Mouse (Mus musculus) MEL (cell line): ENCODE results near the gene Letm1. TPM values are rescaled to one million over a fixed set of nuclear protein-coding genes. Genes with fewer than 3 reads are reported as not detected.

Source experiments
- DNase-seq: peaks from one replicate; pipeline ENCODE4 v3.0.0; 2011; ENCODE audit warnings: low read depth, low spot score
- H3K27ac ChIP-seq: 2 replicates; pipeline ENCODE4 v1.5.1; 2012; ENCODE audit warnings: low read depth, mild to moderate bottlenecking, control low read depth, low read length, moderate library complexity; ENCODE audit not compliant: control insufficient read depth
- H3K27me3 ChIP-seq, 2 experiments: fragments of 150-350 bp in 1 of 2; sonication (generic) in 1 of 2; 2 replicates each; pipeline ENCODE4 v1.6.1; 2012; ENCODE audit warnings: low read length in 2 of 2, mild to moderate bottlenecking in 2 of 2, improper control_type of control experiment in 1 of 2, moderate library complexity in 1 of 2; ENCODE audit not compliant: insufficient read depth in 2 of 2, control insufficient read depth in 1 of 2
- H3K36me3 ChIP-seq, 2 experiments: 2 replicates each; pipeline ENCODE4 v1.6.1; 2012 to 2014; ENCODE audit warnings: low read length in 2 of 2, improper control_type of control experiment in 1 of 2, inconsistent platforms in 1 of 2, mild to moderate bottlenecking in 1 of 2; ENCODE audit not compliant: insufficient read depth in 2 of 2, control insufficient read depth in 1 of 2
- H3K4me1 ChIP-seq, 2 experiments: fragments of 150-350 bp in 1 of 2; sonication (generic) in 1 of 2; 2 replicates each; pipeline ENCODE4 v1.6.1; 2012; ENCODE audit warnings: low read length in 2 of 2, improper control_type of control experiment in 1 of 2, mild to moderate bottlenecking in 1 of 2; ENCODE audit not compliant: insufficient read depth in 2 of 2, control insufficient read depth in 1 of 2
- H3K4me3 ChIP-seq, 2 experiments: fragments of 150-350 bp in 1 of 2; sonication (generic) in 1 of 2; 2 replicates each; pipeline ENCODE4 v1.5.1; 2012; ENCODE audit warnings: low read depth in 2 of 2, low read length in 2 of 2, mild to moderate bottlenecking in 2 of 2, moderate library complexity in 2 of 2, control low read depth in 1 of 2, improper control_type of control experiment in 1 of 2; ENCODE audit not compliant: control insufficient read depth in 1 of 2, insufficient read depth in 1 of 2
- H3K79me2 ChIP-seq: 2 replicates; pipeline ENCODE4 v1.6.1; 2012; ENCODE audit warnings: mild to moderate bottlenecking, low read length, moderate library complexity; ENCODE audit not compliant: control insufficient read depth, poor library complexity, insufficient read depth
- H3K9ac ChIP-seq: 2 replicates; pipeline ENCODE4 v1.6.1; 2012; ENCODE audit warnings: low read depth, mild to moderate bottlenecking, control low read depth, low read length, moderate library complexity; ENCODE audit not compliant: control insufficient read depth, poor library complexity, severe bottlenecking
- H3K9me3 ChIP-seq: fragments of 150-350 bp; sonication (generic); replicated peaks from 2 replicates; pipeline ENCODE4 v1.6.1; 2012; ENCODE audit warnings: mild to moderate bottlenecking, low read length, improper control_type of control experiment, moderate library complexity; ENCODE audit not compliant: insufficient read depth
- BHLHE40 ChIP-seq: IDR thresholded peaks from 2 replicates; pipeline ENCODE4 v1.6.1; 2012; ENCODE audit warnings: low read depth, mild to moderate bottlenecking, inconsistent platforms, low read length, improper control_type of control experiment, borderline replicate concordance
- CHD2 ChIP-seq: IDR thresholded peaks from 2 replicates; pipeline ENCODE4 v1.6.1; 2011; ENCODE audit warnings: low read length, improper control_type of control experiment
- CTCF ChIP-seq, 3 experiments: IDR thresholded peaks in 2 of 3; conservative IDR thresholded peaks in 1 of 3; 2 replicates each; pipeline ENCODE4 v1.5.1; 2011 to 2012; ENCODE audit warnings: low read length in 3 of 3, low read depth in 2 of 3, mild to moderate bottlenecking in 2 of 3, improper control_type of control experiment in 1 of 3, inconsistent platforms in 1 of 3, mixed read lengths in 1 of 3, moderate library complexity in 1 of 3; ENCODE audit not compliant: control insufficient read depth in 1 of 3, insufficient read depth in 1 of 3, poor library complexity in 1 of 3, severe bottlenecking in 1 of 3
- E2F4 ChIP-seq: IDR thresholded peaks from 2 replicates; pipeline ENCODE4 v1.6.1; 2011; ENCODE audit warnings: low read depth, low read length, improper control_type of control experiment, borderline replicate concordance
- EP300 ChIP-seq, 2 experiments: IDR thresholded peaks; 2 replicates each; pipeline ENCODE4 v1.6.1; 2011; ENCODE audit warnings: improper control_type of control experiment in 2 of 2, low read length in 2 of 2, low read depth in 1 of 2, mild to moderate bottlenecking in 1 of 2
- ETS1 ChIP-seq: IDR thresholded peaks from 2 replicates; pipeline ENCODE4 v1.6.1; 2012; ENCODE audit warnings: low read depth, mild to moderate bottlenecking, inconsistent platforms, low read length, improper control_type of control experiment, moderate library complexity
- GABPA ChIP-seq: IDR thresholded peaks from 2 replicates; pipeline ENCODE4 v1.6.1; 2012; ENCODE audit warnings: low read depth, mild to moderate bottlenecking, inconsistent platforms, low read length, improper control_type of control experiment, moderate library complexity
- GATA1 ChIP-seq: IDR thresholded peaks from 2 replicates; pipeline ENCODE4 v1.6.1; 2011; ENCODE audit warnings: low read depth, low read length, improper control_type of control experiment
- KAT2A ChIP-seq: conservative IDR thresholded peaks from 2 replicates; pipeline ENCODE4 v1.6.1; 2012; ENCODE audit warnings: low read depth, low read length, improper control_type of control experiment, inconsistent platforms
- MAFK ChIP-seq: IDR thresholded peaks from 2 replicates; pipeline ENCODE4 v1.6.1; 2011; ENCODE audit warnings: low read depth, mild to moderate bottlenecking, low read length, improper control_type of control experiment, borderline replicate concordance
- MAX ChIP-seq: IDR thresholded peaks from 2 replicates; pipeline ENCODE4 v1.6.1; 2011; ENCODE audit warnings: low read length, improper control_type of control experiment
- MEF2A ChIP-seq: IDR thresholded peaks from 2 replicates; pipeline ENCODE4 v1.6.1; 2014; ENCODE audit warnings: low read depth, mild to moderate bottlenecking, inconsistent platforms, low read length, improper control_type of control experiment; ENCODE audit not compliant: poor library complexity, insufficient replicate concordance, severe bottlenecking; ENCODE audit errors: extremely low read depth
- MXI1 ChIP-seq: IDR thresholded peaks from 2 replicates; pipeline ENCODE4 v1.6.1; 2011; ENCODE audit warnings: mild to moderate bottlenecking, low read depth, low read length, improper control_type of control experiment
- MYB ChIP-seq: IDR thresholded peaks from 2 replicates; pipeline ENCODE4 v1.6.1; 2011; ENCODE audit warnings: mild to moderate bottlenecking, low read depth, low read length, improper control_type of control experiment
- NELFE ChIP-seq: IDR thresholded peaks from 2 replicates; pipeline ENCODE4 v1.6.1; 2011; ENCODE audit warnings: low read depth, low read length, improper control_type of control experiment
- NRF1 ChIP-seq: IDR thresholded peaks from 2 replicates; pipeline ENCODE4 v1.6.1; 2014; ENCODE audit warnings: low read depth, mild to moderate bottlenecking, inconsistent platforms, low read length, improper control_type of control experiment, moderate library complexity; ENCODE audit not compliant: poor library complexity, insufficient read depth, severe bottlenecking
- POLR2A ChIP-seq, 2 experiments: IDR thresholded peaks; 2 replicates each; pipeline ENCODE4 v1.6.1; 2011 to 2012; ENCODE audit warnings: low read length in 2 of 2, mild to moderate bottlenecking in 2 of 2, control low read depth in 1 of 2, improper control_type of control experiment in 1 of 2, low read depth in 1 of 2, moderate library complexity in 1 of 2; ENCODE audit not compliant: control insufficient read depth in 1 of 2, insufficient read depth in 1 of 2, poor library complexity in 1 of 2
- POLR2AphosphoS2 ChIP-seq: IDR thresholded peaks from 2 replicates; pipeline ENCODE4 v1.6.1; 2011; ENCODE audit warnings: low read length, improper control_type of control experiment
- POLR2AphosphoS5 ChIP-seq: IDR thresholded peaks from 2 replicates; pipeline ENCODE4 v1.6.1; 2012; ENCODE audit warnings: low read depth, borderline replicate concordance, mild to moderate bottlenecking, inconsistent platforms, low read length, moderate library complexity, mixed read lengths
- RAD21 ChIP-seq: IDR thresholded peaks from 2 replicates; pipeline ENCODE4 v1.6.1; 2011; ENCODE audit warnings: mild to moderate bottlenecking, low read depth, low read length, improper control_type of control experiment
- RCOR1 ChIP-seq: IDR thresholded peaks from 2 replicates; pipeline ENCODE4 v1.6.1; 2012; ENCODE audit warnings: low read depth, mild to moderate bottlenecking, inconsistent platforms, low read length, improper control_type of control experiment
- SIN3A ChIP-seq: IDR thresholded peaks from 2 replicates; pipeline ENCODE4 v1.6.1; 2012; ENCODE audit warnings: low read length, improper control_type of control experiment, inconsistent platforms
- SMC3 ChIP-seq: IDR thresholded peaks from 2 replicates; pipeline ENCODE4 v1.6.1; 2011; ENCODE audit warnings: low read depth, low read length, improper control_type of control experiment
- TAL1 ChIP-seq: IDR thresholded peaks from 2 replicates; pipeline ENCODE4 v1.6.1; 2012; ENCODE audit warnings: mild to moderate bottlenecking, inconsistent platforms, low read length, moderate library complexity, mixed read lengths
- TBP ChIP-seq: IDR thresholded peaks from 2 replicates; pipeline ENCODE4 v1.8.0; 2011; ENCODE audit warnings: low read depth, low read length, improper control_type of control experiment
- TCF12 ChIP-seq: IDR thresholded peaks from 2 replicates; pipeline ENCODE4 v1.6.1; 2014; ENCODE audit warnings: low read depth, mild to moderate bottlenecking, inconsistent platforms, low read length, improper control_type of control experiment, moderate library complexity
- UBTF ChIP-seq: IDR thresholded peaks from 2 replicates; pipeline ENCODE4 v1.6.1; 2012; ENCODE audit warnings: low read depth, mild to moderate bottlenecking, inconsistent platforms, low read length, improper control_type of control experiment, moderate library complexity, borderline replicate concordance; ENCODE audit not compliant: insufficient read depth
- USF1 ChIP-seq: IDR thresholded peaks from 2 replicates; pipeline ENCODE4 v1.6.1; 2014; ENCODE audit warnings: low read depth, mild to moderate bottlenecking, inconsistent platforms, low read length, improper control_type of control experiment, moderate library complexity
- ZC3H11A ChIP-seq: IDR thresholded peaks from 2 replicates; pipeline ENCODE4 v1.6.1; 2012; ENCODE audit warnings: low read depth, mild to moderate bottlenecking, inconsistent platforms, low read length, improper control_type of control experiment
- ZNF384 ChIP-seq: IDR thresholded peaks from 2 replicates; pipeline ENCODE4 v1.6.1; 2012; ENCODE audit warnings: low read depth, mild to moderate bottlenecking, inconsistent platforms, low read length, improper control_type of control experiment
- polyA plus RNA-seq, 2 experiments: library from polyadenylated mRNA; stranded (reverse) in 1 of 2; unstranded in 1 of 2; fragments of >175 nt in 1 of 2; fragments of >200 nt in 1 of 2; gene quantifications; 2 replicates each; pipeline versions ENCODE4 v1.2.1 to v1.2.4; 2012; ENCODE audit warnings: low replicate concordance in 2 of 2, low read depth in 1 of 2; ENCODE audit not compliant: insufficient read length in 2 of 2, insufficient read depth in 1 of 2, missing spikeins in 1 of 2
- total RNA-seq: library from RNA; depleted of rRNA; stranded (reverse); fragments of 300-350 nt; gene quantifications from 2 replicates; pipeline ENCODE4 v1.2.3, GENCODE M21; 2012

Letm1 gene
- total and polyA plus RNA-seq, 3 experiments, result 59.5 to 127 (median 119) TPM

DNA sequence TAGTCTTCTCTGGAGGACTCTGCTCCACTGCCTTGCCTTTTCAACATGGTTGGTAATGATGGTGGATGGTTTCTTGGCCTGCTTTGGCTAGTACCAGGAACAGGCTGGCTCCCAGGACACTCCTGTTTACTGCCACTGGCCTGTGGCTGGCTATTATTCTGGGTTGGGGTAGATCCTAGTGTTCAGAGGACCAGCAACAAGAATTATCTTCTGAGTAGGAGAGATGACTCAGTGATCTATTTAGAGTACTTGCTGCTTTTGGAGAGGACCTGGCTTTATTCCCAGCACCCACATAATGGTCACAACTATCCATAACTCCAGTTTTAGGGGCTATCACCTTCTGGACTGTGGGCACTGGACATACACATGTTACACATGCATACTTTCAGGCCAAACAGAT lies 44.3 kb downstream of the Letm1 start:
- Histone ChIP-seq H3K4me3 (no peak overlapping the region), H3K36me3 (peaks cover 0 to 2% of the 10 kb centered on the region in 2 experiments; a peak in 2 of 4 replicates), H3K27me3 (no peaks in the 10 kb centered on the region), H3K9ac (no peak overlapping the region), H3K79me2 (no peaks in the 10 kb centered on the region), H3K9me3 (no peaks in the 10 kb centered on the region), H3K27ac (no peak overlapping the region), H3K4me1 (no peaks in the 10 kb centered on the region)
- DNase-seq, result no peak
- TF ChIP-seq TBP, result no peak
- no peak for TF ChIP-seq ETS1
- no peak for TF ChIP-seq CHD2
- no peak for TF ChIP-seq CTCF (IDR thresholded peaks at IDR 0.05 in 2 of 3, conservative IDR thresholded peaks at IDR 0.05 in 1 of 3; ENCODE audit: control insufficient read depth in 1 of 3, insufficient read depth in 1 of 3, low read depth in 2 of 3, low read length in 3 of 3, poor library complexity in 1 of 3, severe bottlenecking in 1 of 3)
- no peak for TF ChIP-seq GABPA
- no peak for TF ChIP-seq ZC3H11A
- no peak for TF ChIP-seq RAD21
- no peak for TF ChIP-seq RCOR1
- no peak for TF ChIP-seq POLR2AphosphoS2
- TF ChIP-seq TCF12, result no peak

DNA sequence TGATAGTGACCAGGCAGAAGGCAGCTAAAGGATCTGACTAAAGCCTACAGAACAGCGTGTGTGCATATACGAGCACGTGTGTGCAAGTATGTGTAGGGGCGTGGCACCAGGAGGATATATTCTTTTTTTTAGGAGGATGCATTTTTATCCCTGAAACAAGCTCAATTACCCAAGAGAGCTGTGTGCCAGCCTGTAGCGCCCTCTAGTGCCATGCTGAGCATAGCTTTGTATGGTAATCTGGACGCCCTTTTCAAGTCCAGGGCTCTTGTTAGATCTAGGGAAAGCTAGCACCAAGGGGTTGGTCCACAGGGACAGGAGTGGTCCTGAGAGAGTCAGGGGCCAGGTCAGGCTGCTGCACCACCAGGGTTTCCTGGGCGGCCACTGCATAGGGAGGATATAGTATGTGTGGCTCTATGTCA lies 44.7 kb downstream of the Letm1 start:
- Histone ChIP-seq H3K27me3 (no peaks in the 10 kb centered on the region), H3K36me3 (no peaks in the 10 kb centered on the region), H3K27ac (no peak overlapping the region), H3K9ac (no peak overlapping the region), H3K4me3 (no peak overlapping the region), H3K4me1 (no peaks in the 10 kb centered on the region), H3K9me3 (no peaks in the 10 kb centered on the region), H3K79me2 (no peaks in the 10 kb centered on the region)
- peak; percentile 90 for DNase-seq
- no peak for TF ChIP-seq GATA1
- no peak for TF ChIP-seq RCOR1
- TF ChIP-seq USF1, result no peak
- no peak for TF ChIP-seq ETS1
- TF ChIP-seq UBTF, result no peak
- TF ChIP-seq SIN3A, result peak; percentile 44; the same call in 1 of the 2 replicates
- no peak for TF ChIP-seq E2F4
- no peak for TF ChIP-seq POLR2AphosphoS2
- peak; percentile 74 for TF ChIP-seq ZNF384
- TF ChIP-seq EP300 (IDR thresholded peaks at IDR 0.05; ENCODE audit: low read depth in 1 of 2, low read length in 2 of 2), result no peak
- no peak for TF ChIP-seq MYB
- TF ChIP-seq TCF12, result no peak
- TF ChIP-seq RAD21, result peak; percentile 99
- peak; percentile 96 for TF ChIP-seq SMC3
- no peak for TF ChIP-seq NRF1
- TF ChIP-seq MAFK, result no peak
- TF ChIP-seq POLR2A (IDR thresholded peaks at IDR 0.05; ENCODE audit: control insufficient read depth in 1 of 2, insufficient read depth in 1 of 2, low read depth in 1 of 2, low read length in 2 of 2, poor library complexity in 1 of 2), result no peak
- no peak for TF ChIP-seq GABPA
- TF ChIP-seq BHLHE40, result 0 out of 2 replicates have a peak, but pooled peaks have one; percentile 7
- no peak for TF ChIP-seq POLR2AphosphoS5
- peak; percentile 65; the same call in 1 of the 2 replicates for TF ChIP-seq MAX
- peak; percentile 95 to 99 (median 99) for TF ChIP-seq CTCF (IDR thresholded peaks at IDR 0.05 in 2 of 3, conservative IDR thresholded peaks at IDR 0.05 in 1 of 3; ENCODE audit: control insufficient read depth in 1 of 3, insufficient read depth in 1 of 3, low read depth in 2 of 3, low read length in 3 of 3, poor library complexity in 1 of 3, severe bottlenecking in 1 of 3)
- no peak for TF ChIP-seq KAT2A
- TF ChIP-seq NELFE, result no peak
- TF ChIP-seq MXI1, result peak; percentile 76
- no peak for TF ChIP-seq TAL1
- peak; percentile 92 for TF ChIP-seq ZC3H11A
- no peak for TF ChIP-seq CHD2
- no peak for TF ChIP-seq MEF2A
